Mouse (Mus musculus): ENCODE results near the gene Arl8a.
"Not testable (repeated sequence)": the region's sequence is repeated elsewhere in the genome, so short reads cannot be mapped to it uniquely, and the experiment has no call there.

Gene Arl8a

GRCm38 (mm10) chr1:135146077-135146945 lies at the start of gene Arl8a:
Gene Arl8a, plus strand, starts transcription at chr1:135146824.
- peak; percentile 86 for DNase-seq (ENCODE audit: low read depth, low spot score)

- DNase-seq (ENCODE audit: low read depth, low spot score) = no peak
Measured at GRCm38 (mm10) chr1:135097441-135097840, 49.2 kb upstream of the Arl8a start.

GRCm38 (mm10) chr1:135098441-135098840 lies 48.2 kb upstream of the Arl8a start:
- DNase-seq (ENCODE audit: low read depth, low spot score) = no peak

- no peak for DNase-seq (ENCODE audit: low read depth, low spot score)
Measured at GRCm38 (mm10) chr1:135100400-135100799, 46.2 kb upstream of the Arl8a start.

- peak; percentile 46 for DNase-seq (ENCODE audit: low read depth, low spot score)
Measured at GRCm38 (mm10) chr1:135105124-135105523, 41.5 kb upstream of the Arl8a start, which contains the start of gene Lgr6. Gene Lgr6, minus strand, starts transcription at chr1:135105276.

GRCm38 (mm10) chr1:135105951-135106350 lies 40.7 kb upstream of the Arl8a start:
- peak; percentile 70 for DNase-seq (ENCODE audit: low read depth, low spot score)

GRCm38 (mm10) chr1:135108611-135109010 lies 38.0 kb upstream of the Arl8a start:
- DNase-seq (ENCODE audit: low read depth, low spot score) = no peak

- peak; percentile 58 for DNase-seq (ENCODE audit: low read depth, low spot score)
Measured at GRCm38 (mm10) chr1:135110075-135110474, 36.5 kb upstream of the Arl8a start.

- not testable (repeated sequence) for DNase-seq (ENCODE audit: low read depth, low spot score)
Measured at GRCm38 (mm10) chr1:135111271-135111670, 35.4 kb upstream of the Arl8a start.

- peak; percentile 82 for DNase-seq (ENCODE audit: low read depth, low spot score)
Measured at GRCm38 (mm10) chr1:135112661-135113060, 34.0 kb upstream of the Arl8a start.

GRCm38 (mm10) chr1:135124573-135125363 lies 21.9 kb upstream of the Arl8a start:
- DNase-seq (ENCODE audit: low read depth, low spot score) = no peak

- no peak for DNase-seq (ENCODE audit: low read depth, low spot score)
Measured at GRCm38 (mm10) chr1:135125990-135126389, 20.6 kb upstream of the Arl8a start.

- no peak for DNase-seq (ENCODE audit: low read depth, low spot score)
Measured at GRCm38 (mm10) chr1:135126443-135127027, 20.1 kb upstream of the Arl8a start.

- DNase-seq (ENCODE audit: low read depth, low spot score) = peak; percentile 80
Measured at GRCm38 (mm10) chr1:135128011-135128441, 18.6 kb upstream of the Arl8a start.

- DNase-seq (ENCODE audit: low read depth, low spot score) = peak; percentile 59
Measured at GRCm38 (mm10) chr1:135128986-135129385, 17.6 kb upstream of the Arl8a start.

- peak; percentile 49 for DNase-seq (ENCODE audit: low read depth, low spot score)
Measured at GRCm38 (mm10) chr1:135129543-135130183, 17.0 kb upstream of the Arl8a start.

GRCm38 (mm10) chr1:135130376-135131018 lies 16.1 kb upstream of the Arl8a start:
- no peak for DNase-seq (ENCODE audit: low read depth, low spot score)

- DNase-seq (ENCODE audit: low read depth, low spot score) = peak; percentile 83
Measured at GRCm38 (mm10) chr1:135131034-135131433, 15.6 kb upstream of the Arl8a start.

GRCm38 (mm10) chr1:135131560-135131959 lies 15.1 kb upstream of the Arl8a start:
- DNase-seq (ENCODE audit: low read depth, low spot score) = peak; percentile 58

GRCm38 (mm10) chr1:135132473-135132872 lies 14.2 kb upstream of the Arl8a start, which contains the start of gene Ptpn7:
Gene Ptpn7, plus strand, starts transcription at chr1:135132700.
- DNase-seq (ENCODE audit: low read depth, low spot score) = peak; percentile 92

GRCm38 (mm10) chr1:135132893-135133369 lies 13.7 kb upstream of the Arl8a start:
- peak; percentile 80 for DNase-seq (ENCODE audit: low read depth, low spot score)

Measured in CD4-positive helper T cell, adult 2 months (primary cell).